Mouse (Mus musculus): ENCODE measurements around the gene Rbm12.
"Not testable (repeated sequence)": the region's sequence is repeated elsewhere in the genome, so short reads cannot be mapped to it uniquely, and the experiment has no call there.

Gene Rbm12

GRCm38 (mm10) chr2:156111358-156112079 lies at the start of gene Rbm12, which contains the start of gene Cpne1:
Gene Rbm12, minus strand, starts transcription at chr2:156111978.
Gene Cpne1, minus strand, starts transcription at chr2:156111965.
- DNase-seq: peak; percentile 90 to 95

GRCm38 (mm10) chr2:156151538-156151937 lies 39.8 kb upstream of the Rbm12 start:
- DNase-seq: peak in 1 of 2 experiments; percentile 14

DNA sequence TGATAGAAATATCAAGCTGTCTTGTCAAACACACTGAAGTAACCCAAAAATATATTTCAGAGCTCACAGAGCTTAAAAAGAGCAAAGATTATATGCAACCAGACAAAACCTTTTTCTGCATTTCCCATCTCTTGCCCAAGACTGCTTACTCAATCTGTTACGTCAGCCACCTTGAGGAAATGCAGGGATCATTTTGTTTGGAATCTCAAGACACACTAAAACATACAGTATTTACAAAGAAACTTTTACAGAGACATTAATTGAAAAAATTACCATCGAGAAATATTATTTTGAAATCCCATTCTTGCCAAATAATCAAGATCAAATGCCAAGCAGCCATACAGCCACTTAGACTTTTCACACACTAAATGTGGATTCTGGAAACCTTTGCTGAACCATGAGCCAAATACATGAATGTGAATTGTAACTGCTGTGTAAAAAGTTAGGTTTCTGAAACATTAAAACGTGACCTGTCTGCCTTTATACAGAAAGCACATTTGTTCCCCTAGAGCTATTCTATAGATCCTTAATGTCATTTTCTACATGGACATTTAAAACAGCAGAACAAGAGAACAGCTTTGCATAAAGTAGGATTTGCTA lies 35.6 kb upstream of the Rbm12 start:
- DNase-seq: no peak

DNA sequence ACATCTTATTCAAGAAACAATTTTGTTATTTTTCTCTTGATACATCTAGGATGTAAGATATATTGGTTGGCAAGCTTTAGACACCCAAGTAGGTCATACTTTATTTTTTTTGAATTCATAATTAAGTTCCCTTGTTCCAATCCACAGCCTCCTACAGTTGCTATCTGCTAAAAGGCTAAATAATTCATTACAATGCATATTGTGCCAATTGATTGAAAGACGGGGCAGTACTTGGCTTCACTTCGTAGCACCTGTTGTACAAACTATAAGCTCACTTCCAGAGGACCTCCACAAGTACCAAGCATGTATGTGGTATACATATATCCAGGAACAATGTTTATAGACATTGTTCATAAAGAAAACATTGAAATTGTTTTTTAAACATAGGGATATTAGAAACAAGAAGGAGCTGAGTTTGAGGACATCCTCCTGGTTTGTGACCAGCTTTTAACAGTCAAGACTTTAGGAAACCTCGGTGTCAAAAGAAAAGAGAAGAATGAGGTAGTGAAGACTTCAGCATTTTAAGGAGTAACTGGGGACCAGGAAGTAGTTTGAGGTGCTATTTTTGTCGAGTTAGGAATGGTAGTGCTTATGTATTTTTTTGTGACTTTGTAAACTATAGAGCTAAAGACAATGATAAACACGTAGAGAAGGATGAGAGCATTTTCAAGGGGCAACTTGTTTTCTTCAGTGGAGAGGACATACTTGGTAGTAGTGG lies 34.7 kb upstream of the Rbm12 start:
- DNase-seq: no peak

DNA sequence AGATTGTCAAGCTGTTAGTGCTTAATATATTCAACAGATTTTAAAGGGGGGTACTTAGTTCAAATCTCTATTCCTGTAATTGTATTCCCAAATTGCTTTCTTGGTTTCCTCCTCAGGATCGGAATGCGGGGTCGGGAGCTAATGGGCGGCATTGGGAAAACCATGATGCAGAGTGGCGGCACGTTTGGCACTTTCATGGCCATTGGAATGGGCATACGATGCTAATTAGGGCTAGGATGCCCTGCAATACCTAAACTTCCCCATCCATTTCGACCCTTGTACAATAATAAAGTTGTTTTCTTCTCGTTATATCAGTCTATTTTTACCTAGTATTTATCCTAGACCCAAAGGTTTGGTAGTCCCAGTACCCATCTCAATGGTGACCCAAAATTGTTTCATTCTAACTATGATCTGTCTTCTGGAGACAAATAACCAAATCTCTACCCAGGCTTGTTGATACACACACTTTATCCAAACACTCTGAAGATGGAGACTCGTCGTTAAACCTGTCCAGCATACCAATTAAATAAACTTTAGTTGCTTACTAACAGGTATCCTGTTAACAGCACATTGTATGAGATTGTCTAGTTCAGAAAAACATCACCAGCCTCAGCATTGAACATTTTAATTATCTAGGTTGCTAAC lies 33.8 kb upstream of the Rbm12 start:
- DNase-seq: no peak

DNA sequence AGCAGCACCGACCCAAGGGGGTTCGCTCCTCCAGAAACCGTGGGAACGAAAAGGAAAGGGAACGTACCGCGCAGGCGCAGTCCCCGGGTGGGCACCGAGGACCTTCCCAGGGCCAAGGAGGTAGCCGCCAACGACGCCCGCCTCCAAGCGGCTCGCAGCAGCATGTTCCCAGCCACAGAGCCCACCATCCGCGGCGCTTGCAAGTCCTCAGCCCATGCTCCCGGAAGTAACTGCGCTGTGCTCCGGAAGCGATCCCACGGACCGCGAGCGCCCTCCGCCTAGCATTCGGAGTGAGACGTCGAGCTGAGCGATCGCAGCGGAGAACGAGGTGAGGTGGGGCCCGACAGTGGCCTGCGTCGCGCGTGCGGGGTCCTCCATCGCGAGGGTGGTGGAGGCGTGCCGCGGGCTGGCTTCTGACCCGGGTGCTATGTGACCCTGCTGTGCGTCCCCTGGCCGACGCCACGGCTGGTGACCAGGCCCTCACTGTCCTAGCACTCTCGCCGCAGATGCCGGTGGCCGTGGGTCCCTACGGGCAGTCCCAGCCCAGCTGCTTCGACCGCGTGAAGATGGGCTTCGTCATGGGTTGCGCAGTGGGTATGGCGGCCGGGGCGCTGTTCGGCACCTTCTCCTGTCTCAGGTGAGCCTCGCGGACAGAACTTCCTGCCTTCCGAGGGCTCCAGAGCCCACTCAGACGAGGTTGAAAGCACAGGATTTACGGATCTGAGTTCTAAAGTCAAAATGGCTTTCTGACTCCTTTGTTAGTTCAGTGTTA lies 32.4 kb upstream of the Rbm12 start, which contains the start of the genes Romo1 and Nfs1:
Romo1 (plus strand) TSS at position 87 of the 772 bp plus-strand sequence.
Nfs1 (minus strand) TSS at position 234 of the 772 bp plus-strand sequence.
- DNase-seq: peak; percentile 89 to 90

DNA sequence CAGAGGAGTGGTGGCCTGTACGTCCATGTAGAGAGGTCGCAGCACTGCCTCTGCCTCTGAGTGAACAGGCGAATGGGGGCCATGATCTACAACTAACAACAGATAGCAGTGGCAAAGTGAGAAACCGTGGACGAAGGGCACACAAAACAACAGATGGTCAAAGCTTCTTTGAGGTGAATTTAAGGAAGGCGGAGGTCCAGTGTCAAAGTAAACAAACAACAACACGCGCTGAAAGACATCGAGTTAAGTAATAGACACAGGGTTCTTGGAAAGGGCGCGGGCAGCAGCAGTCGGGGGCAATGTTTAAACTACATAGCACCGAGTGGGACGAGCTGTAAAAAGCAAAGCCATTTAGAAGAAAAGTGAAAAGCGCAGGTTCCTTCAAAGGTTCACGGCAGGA lies 31.6 kb upstream of the Rbm12 start:
- no peak for DNase-seq

- DNase-seq: no peak
Observed at GRCm38 (mm10) chr2:156142820-156143219, 31.0 kb upstream of the Rbm12 start.

GRCm38 (mm10) chr2:156135695-156136094 lies 23.9 kb upstream of the Rbm12 start:
- DNase-seq: no peak

DNA sequence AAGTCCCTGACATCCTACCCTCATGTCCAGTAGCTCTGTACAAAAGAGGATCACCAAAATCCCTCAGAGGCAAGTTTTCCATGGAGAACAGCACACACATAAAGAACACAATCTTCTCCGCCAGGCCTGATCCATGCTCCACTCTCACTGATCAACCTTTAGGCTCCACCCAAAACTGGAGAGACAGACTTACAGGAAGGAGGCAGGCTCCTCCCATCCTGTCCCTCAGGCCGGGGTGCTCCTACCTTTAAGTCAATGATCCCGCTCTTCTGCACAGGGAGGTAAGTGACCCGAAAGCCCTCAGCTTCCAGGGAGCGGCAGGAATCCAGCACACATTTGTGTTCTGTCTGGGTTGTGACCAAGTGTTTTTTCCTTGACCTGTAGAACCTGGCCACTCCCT lies 22.4 kb upstream of the Rbm12 start:
- no peak for DNase-seq

DNA sequence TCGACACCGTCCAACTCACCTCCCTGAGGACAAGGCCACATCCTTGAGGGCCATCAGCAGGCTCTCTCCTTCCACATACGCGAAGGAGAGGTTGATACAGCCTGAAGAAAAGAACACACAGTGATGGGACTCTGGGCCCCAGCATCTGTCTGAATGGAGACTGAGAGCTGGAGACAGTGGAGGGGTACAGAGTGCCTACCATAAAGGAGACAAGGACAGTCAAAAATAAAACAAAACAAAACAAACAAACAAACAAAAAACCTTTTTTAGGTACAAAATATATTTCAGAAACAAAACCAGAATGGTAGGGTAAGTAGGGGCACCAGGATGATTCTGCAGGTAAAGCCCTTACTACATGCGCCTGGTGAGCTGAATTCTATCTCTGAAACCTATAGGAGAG lies 15.2 kb upstream of the Rbm12 start, which contains the start of gene Gm28036:
Gm28036 (minus strand) TSS at position 101 of the 400 bp plus-strand sequence.
- no peak for DNase-seq

GRCm38 (mm10) chr2:156123731-156124130 lies 12.0 kb upstream of the Rbm12 start:
- no peak for DNase-seq

DNA sequence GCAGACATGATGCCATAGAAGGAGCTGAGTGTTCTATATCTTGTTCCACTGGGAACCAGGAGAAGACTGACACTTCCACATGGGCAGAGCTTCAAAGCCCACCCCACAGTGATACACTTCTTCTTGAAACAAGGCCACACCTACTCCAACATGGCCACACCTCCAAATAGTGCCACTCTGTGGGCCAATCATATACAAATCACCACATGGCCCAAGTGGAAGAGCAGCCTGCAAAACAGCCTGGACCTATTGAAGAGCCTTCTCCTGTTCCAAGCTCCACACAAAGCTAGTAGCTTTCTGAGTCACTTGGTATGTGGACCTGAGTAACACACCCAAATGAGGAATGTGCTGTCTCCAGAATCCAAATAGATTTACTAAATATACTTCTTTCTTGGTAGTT lies 7.8 kb upstream of the Rbm12 start:
- no peak for DNase-seq

GRCm38 (mm10) chr2:156112080-156112423 lies 274 bp upstream of the Rbm12 start:
- DNase-seq: not testable (repeated sequence)

GRCm38 (mm10) chr2:156110627-156111357 lies 986 bp downstream of the Rbm12 start:
- DNase-seq: peak; percentile 19 to 22

DNA sequence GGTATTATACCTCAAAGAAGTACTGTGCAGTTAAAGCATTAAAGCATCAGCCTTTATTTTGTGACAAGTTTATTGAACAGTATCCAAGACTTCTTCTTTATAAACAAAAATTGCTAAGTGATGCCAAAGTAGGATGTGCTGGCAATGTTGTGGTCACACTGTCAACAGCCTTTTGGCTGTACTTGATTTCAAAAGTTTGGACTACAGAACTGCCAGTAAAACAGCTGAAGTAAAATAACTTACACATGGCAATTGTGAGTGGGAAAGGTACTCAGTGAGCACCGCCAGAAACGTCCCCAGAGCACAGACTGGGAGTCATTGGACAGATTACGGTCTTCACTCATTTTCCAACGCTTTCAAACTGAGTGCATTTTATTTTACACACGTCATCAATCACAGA lies 19.9 kb downstream of the Rbm12 start:
- DNase-seq: no peak

- DNase-seq: no peak
Observed at GRCm38 (mm10) chr2:156089799-156090198, 22.0 kb downstream of the Rbm12 start.

- DNase-seq: no peak
Observed at GRCm38 (mm10) chr2:156087391-156088110, 24.2 kb downstream of the Rbm12 start.

- DNase-seq: no peak
Observed at GRCm38 (mm10) chr2:156084541-156084940, 27.2 kb downstream of the Rbm12 start.

DNA sequence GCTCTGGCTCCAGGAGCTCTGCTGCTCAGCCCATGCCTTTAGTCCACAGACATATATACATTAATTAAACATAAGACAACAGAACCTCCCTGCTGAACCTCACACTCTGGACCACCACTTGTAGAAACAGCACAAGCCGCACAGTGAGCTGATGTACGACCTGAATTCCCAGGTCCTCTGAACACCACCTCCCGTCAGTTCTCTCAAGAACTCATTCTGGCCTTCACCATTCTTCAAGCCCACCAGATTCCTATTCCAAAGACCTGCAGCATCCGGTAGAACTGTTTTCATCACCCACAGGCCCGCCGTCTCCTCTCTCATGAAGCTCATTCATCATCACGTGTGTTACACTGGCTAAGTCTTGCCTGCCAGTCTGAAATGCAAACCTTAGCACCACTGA lies 31.4 kb downstream of the Rbm12 start:
- DNase-seq: no peak

DNA sequence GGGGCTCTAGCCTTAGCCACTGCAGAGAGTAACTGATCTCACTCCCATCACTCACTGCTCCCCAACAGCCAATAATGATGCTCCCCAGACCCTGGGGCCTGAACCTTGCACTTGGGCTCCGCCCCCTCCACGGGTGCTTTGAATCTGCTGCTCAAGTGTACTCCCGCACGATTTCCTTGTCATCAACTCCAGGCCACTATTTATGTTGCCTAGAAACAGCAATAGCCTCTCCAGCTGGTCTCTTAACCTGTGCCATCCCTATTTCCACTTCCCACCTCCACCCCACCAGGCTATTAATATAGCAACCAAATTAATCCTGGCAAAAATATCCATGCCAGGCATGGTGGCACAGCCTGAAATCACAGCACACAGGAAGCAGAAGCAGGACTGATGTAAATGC lies 32.1 kb downstream of the Rbm12 start:
- peak; percentile 40 to 46 for DNase-seq
